Mouse (Mus musculus) ES-Bruce4 (cell line): ENCODE results near the gene Hfe. TPM values are rescaled to one million over a fixed set of nuclear protein-coding genes. Genes with fewer than 3 reads are reported as not detected.
"Not testable (repeated sequence)": the region's sequence is repeated elsewhere in the genome, so short reads cannot be mapped to it uniquely, and the experiment has no call there.

ENCODE experiments used
- H3K27ac ChIP-seq: 2 replicates; pipeline ENCODE4 v1.5.1; 2012; ENCODE audit warnings: low read length, inconsistent platforms; ENCODE audit not compliant: insufficient read depth
- H3K27me3 ChIP-seq: 2 replicates; pipeline ENCODE4 v1.6.1; 2012; ENCODE audit warnings: mild to moderate bottlenecking, low read length, inconsistent platforms; ENCODE audit not compliant: control insufficient read depth, poor library complexity, insufficient read depth, severe bottlenecking
- H3K36me3 ChIP-seq: 2 replicates; pipeline ENCODE4 v1.6.1; 2012; ENCODE audit warnings: inconsistent platforms, mild to moderate bottlenecking, low read length, moderate library complexity; ENCODE audit not compliant: control insufficient read depth, poor library complexity, insufficient read depth, severe bottlenecking
- H3K4me1 ChIP-seq: one replicate; pipeline ENCODE4 v1.8.1; 2011; ENCODE audit warnings: low read length; ENCODE audit not compliant: control insufficient read depth, insufficient read depth
- H3K4me3 ChIP-seq: 2 replicates; pipeline ENCODE4 v1.5.1; 2011; ENCODE audit warnings: low read depth, mild to moderate bottlenecking, low read length
- H3K9ac ChIP-seq: 2 replicates; pipeline ENCODE4 v1.6.1; 2012; ENCODE audit warnings: low read depth, mild to moderate bottlenecking, inconsistent platforms; ENCODE audit not compliant: poor library complexity, severe bottlenecking
- H3K9me3 ChIP-seq: replicated peaks from 2 replicates; pipeline ENCODE4 v1.6.1; 2012; ENCODE audit warnings: mild to moderate bottlenecking, low read length, inconsistent platforms; ENCODE audit not compliant: control insufficient read depth, poor library complexity, insufficient read depth, severe bottlenecking
- CTCF ChIP-seq: IDR thresholded peaks from one replicate; pipeline ENCODE4 v1.8.1; 2011; ENCODE audit warnings: low read depth, low read length
- EP300 ChIP-seq: IDR thresholded peaks from 2 replicates; pipeline ENCODE4 v1.6.1; 2011; ENCODE audit warnings: low read depth, low read length; ENCODE audit not compliant: insufficient read depth
- POLR2A ChIP-seq: IDR thresholded peaks from one replicate; pipeline ENCODE4 v1.8.1; 2011; ENCODE audit warnings: low read length; ENCODE audit not compliant: insufficient read depth
- polyA plus RNA-seq: library from polyadenylated mRNA; stranded (reverse); fragments of >200 nt; gene quantifications from 2 replicates; pipeline ENCODE4 v1.2.4, GENCODE M21; 2011; ENCODE audit warnings: low read depth; ENCODE audit not compliant: missing spikeins, insufficient read depth, insufficient read length

Gene Hfe
- polyA plus RNA-seq, 1 experiment: not detected

GRCm38 (mm10) chr13:23730479-23730878, 19.8 kb upstream of the Hfe start:
- no peak overlapping the region for H3K9ac ChIP-seq
- no peaks in the 10 kb centered on the region for H3K27me3 ChIP-seq
- H3K27ac ChIP-seq: no peak overlapping the region
- no peak overlapping the region for H3K4me3 ChIP-seq
- H3K9me3 ChIP-seq: no peaks in the 10 kb centered on the region
- TF ChIP-seq CTCF (no peak), POLR2A (no peak), EP300 (no peak)
- H3K4me1 ChIP-seq: no peaks in the 10 kb centered on the region
- H3K36me3 ChIP-seq: no peaks in the 10 kb centered on the region

- no peak for TF ChIP-seq CTCF
- TF ChIP-seq POLR2A: no peak
- no peak for TF ChIP-seq EP300
- H3K4me3 ChIP-seq: no peak overlapping the region
- no peaks in the 10 kb centered on the region for H3K9me3 ChIP-seq
- H3K27me3 ChIP-seq: no peaks in the 10 kb centered on the region
- no peak overlapping the region for H3K9ac ChIP-seq
- H3K27ac ChIP-seq: no peak overlapping the region
- no peaks in the 10 kb centered on the region for H3K36me3 ChIP-seq
- H3K4me1 ChIP-seq: no peaks in the 10 kb centered on the region
Measured at GRCm38 (mm10) chr13:23729706-23730105, 19.1 kb upstream of the Hfe start.

- TF ChIP-seq CTCF: no peak
- no peak for TF ChIP-seq POLR2A
- no peak for TF ChIP-seq EP300
- no peaks in the 10 kb centered on the region for H3K9me3 ChIP-seq
- no peak overlapping the region for H3K9ac ChIP-seq
- no peak overlapping the region for H3K4me3 ChIP-seq
- no peaks in the 10 kb centered on the region for H3K27me3 ChIP-seq
- H3K36me3 ChIP-seq: no peaks in the 10 kb centered on the region
- H3K4me1 ChIP-seq: no peaks in the 10 kb centered on the region
- H3K27ac ChIP-seq: no peak overlapping the region
Measured at GRCm38 (mm10) chr13:23729192-23729525, 18.5 kb upstream of the Hfe start.

- TF ChIP-seq POLR2A (no peak), EP300 (no peak), CTCF (no peak)
- Histone ChIP-seq H3K4me1 (no peaks in the 10 kb centered on the region), H3K27me3 (no peaks in the 10 kb centered on the region), H3K9ac (no peak overlapping the region), H3K9me3 (no peaks in the 10 kb centered on the region), H3K27ac (no peak overlapping the region), H3K4me3 (no peak overlapping the region), H3K36me3 (no peaks in the 10 kb centered on the region)
Measured at GRCm38 (mm10) chr13:23728472-23729191, 18.0 kb upstream of the Hfe start.

GRCm38 (mm10) chr13:23725213-23725612, 14.6 kb upstream of the Hfe start:
- Histone ChIP-seq H3K27me3 (no peaks in the 10 kb centered on the region), H3K9me3 (no peaks in the 10 kb centered on the region), H3K9ac (no peak overlapping the region), H3K36me3 (no peaks in the 10 kb centered on the region), H3K4me1 (no peaks in the 10 kb centered on the region), H3K27ac (no peak overlapping the region), H3K4me3 (no peak overlapping the region)
- TF ChIP-seq EP300: no peak
- no peak for TF ChIP-seq CTCF
- TF ChIP-seq POLR2A: no peak

- Histone ChIP-seq H3K9ac (no peak overlapping the region), H3K36me3 (no peaks in the 10 kb centered on the region), H3K4me1 (no peaks in the 10 kb centered on the region), H3K9me3 (no peaks in the 10 kb centered on the region), H3K27me3 (no peaks in the 10 kb centered on the region), H3K27ac (no peak overlapping the region), H3K4me3 (no peak overlapping the region)
- TF ChIP-seq EP300 (no peak), POLR2A (no peak), CTCF (no peak)
Measured at GRCm38 (mm10) chr13:23724239-23724638, 13.6 kb upstream of the Hfe start.

- H3K4me3 ChIP-seq, H3K9me3 ChIP-seq, H3K4me1 ChIP-seq, H3K27me3 ChIP-seq, H3K9ac ChIP-seq, H3K27ac ChIP-seq, H3K36me3 ChIP-seq: not testable (repeated sequence)
Measured at GRCm38 (mm10) chr13:23717593-23718245, 7.1 kb upstream of the Hfe start.
